Mouse (Mus musculus) inflammation-experienced regulatory T-cells, adult 6 months (primary cell): ENCODE results near the gene Mdm2. TPM values are rescaled to one million over a fixed set of nuclear protein-coding genes. Genes with fewer than 3 reads are reported as not detected.

ENCODE experiments used
- ATAC-seq: one replicate; pipeline ENCODE4 v1.8.0; 2017
- polyA plus RNA-seq, 3 experiments: library from polyadenylated mRNA; unstranded; fragments of 100-300 nt; shearing (Covaris generic); gene quantifications; one replicate each; pipeline ENCODE4 v1.2.1; 2017

Gene Mdm2
- polyA plus RNA-seq, 3 experiments from 2014 or later: 42.1 to 88.6 (median 50.8) TPM

DNA sequence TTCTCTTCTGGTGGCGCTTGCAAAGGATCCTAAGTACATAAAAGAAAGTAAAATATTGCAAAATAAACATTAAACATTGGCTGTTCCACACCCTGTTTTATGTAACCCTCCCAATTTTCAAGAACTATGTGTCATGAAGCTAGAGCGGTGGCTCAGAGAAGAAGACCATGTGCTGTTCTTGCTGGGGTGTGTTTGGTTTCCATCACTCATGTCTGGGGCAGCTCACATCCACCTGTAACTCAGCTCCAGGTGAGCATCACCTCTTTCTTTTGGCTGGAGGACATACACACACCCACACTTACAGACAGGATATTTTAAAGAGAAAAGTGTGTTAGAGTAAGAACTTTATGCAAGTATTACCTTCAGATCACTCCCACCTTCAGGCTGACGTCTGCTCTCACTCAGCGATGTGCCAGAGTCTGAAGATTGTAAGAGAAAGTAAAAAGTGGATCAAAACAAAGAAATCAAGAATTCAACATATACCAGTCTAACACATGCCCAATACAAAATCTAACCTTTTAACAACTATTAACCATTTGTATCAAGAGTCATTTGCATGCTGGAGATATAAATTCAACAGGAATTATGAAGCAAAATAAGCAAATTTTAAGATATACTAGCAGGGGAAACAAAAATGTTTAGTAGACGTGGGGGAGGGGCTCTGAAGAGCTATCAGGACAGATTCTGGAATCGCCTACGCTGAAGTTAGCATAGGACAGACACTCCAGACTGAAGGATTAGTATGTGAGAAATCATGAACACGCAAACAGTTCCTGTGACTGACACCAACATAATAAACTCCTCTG is 14.3 kb downstream of the Mdm2 start:
- ATAC-seq: no peak

DNA sequence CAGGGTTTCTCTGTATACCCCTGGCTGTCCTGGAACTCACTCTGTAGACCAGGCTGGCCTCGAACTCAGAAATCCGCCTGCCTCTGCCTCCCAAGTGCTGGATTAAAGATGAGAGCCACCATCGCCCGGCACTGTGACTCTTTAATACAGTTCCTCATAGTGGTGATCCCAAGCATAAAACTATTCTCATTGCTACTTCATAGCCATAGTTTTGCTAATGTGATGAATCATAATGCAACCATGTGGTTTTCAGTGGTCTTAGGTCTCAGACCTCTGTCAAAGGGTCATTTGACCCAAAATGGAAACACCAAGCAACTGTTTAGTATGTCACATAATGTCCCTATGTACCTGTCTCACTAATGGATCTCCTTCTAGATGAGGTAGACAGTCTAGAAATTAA is 15.0 kb downstream of the Mdm2 start:
- ATAC-seq: no peak

DNA sequence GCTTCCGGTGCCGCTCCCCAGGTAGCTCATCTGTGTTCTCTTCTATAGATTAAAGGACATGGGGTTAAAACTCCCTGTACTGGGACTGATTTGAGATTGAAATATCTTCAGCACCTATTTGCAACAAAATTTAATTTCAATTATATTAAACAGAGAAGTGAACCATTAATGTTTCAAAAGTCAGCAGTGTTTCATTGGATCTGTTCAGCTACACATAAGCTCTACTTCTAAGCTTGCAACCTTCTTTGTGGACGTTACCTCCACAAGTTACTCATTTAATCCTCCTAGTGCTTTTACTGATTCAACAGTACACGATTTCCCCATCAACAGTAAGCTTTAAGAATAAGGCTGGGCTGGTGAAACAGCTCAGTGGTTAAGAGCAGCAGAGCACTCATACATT is 15.5 kb downstream of the Mdm2 start:
- ATAC-seq: no peak

GRCm38 (mm10) chr10:117694255-117694953 is 16.2 kb downstream of the Mdm2 start:
- ATAC-seq: no peak

DNA sequence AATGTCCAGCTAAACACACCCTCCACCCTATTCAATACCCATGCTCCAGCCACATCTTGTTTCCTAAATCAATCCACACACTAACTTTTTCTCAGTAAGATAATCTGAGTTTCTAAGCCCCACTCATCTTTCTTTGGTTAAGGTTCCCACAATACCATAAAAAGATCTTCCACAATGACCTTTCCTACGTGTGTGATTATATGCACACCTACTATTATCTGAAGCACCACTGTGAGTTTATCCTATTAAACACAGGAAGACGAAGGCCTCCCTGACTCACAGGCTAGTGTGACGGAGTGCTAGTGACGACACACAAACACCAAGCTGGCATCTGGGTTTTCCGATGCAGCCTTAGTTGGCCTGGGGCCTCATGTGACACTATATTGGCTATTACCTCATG is 17.6 kb downstream of the Mdm2 start:
- ATAC-seq: no peak

DNA sequence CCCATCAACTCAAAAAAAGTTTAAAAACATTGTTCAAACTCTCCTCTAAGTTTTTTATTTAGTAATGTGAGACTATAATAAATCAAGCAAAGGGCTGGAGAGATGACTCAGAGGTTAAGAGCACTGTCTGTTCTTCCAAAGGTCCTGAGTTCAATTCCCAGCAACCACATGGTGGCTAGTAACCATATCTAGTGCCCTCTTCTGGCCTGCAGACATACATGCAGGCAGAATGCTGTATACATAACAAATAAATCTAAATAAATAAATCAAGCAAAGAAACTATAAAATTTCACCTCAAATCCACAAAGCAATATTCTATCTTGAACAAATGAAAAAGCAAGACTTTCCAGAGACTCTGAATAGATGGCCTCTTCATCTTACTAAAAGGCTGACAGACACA is 18.4 kb downstream of the Mdm2 start:
- ATAC-seq: no peak

- no peak for ATAC-seq
Observed at GRCm38 (mm10) chr10:117691389-117691968, 19.1 kb downstream of the Mdm2 start.

DNA sequence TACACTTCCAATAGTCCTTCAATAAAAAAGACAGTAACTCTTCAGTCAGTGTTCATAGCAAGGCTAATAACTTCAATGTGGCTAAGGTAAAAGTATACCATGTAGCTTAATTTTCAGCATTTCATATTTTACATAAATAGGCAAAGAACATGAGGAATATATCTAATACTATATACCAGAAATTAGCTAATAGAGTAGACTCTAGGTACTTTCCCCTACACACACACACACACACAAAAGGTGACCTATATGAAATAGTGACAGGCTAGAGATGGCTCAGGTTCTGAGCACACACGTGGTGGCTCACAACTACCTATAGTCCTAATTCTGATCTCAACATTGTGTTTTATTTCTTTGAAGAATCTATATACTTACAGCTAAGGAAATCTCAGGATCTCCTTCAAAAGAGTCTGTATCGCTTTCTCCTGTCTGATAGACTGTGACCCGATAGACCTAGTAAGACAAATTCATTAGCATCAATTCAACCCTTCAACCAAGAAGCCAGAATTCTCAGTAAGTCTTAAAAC is 19.7 kb downstream of the Mdm2 start:
- no peak for ATAC-seq

- no peak for ATAC-seq
Observed at GRCm38 (mm10) chr10:117690101-117690352, 20.5 kb downstream of the Mdm2 start.

DNA sequence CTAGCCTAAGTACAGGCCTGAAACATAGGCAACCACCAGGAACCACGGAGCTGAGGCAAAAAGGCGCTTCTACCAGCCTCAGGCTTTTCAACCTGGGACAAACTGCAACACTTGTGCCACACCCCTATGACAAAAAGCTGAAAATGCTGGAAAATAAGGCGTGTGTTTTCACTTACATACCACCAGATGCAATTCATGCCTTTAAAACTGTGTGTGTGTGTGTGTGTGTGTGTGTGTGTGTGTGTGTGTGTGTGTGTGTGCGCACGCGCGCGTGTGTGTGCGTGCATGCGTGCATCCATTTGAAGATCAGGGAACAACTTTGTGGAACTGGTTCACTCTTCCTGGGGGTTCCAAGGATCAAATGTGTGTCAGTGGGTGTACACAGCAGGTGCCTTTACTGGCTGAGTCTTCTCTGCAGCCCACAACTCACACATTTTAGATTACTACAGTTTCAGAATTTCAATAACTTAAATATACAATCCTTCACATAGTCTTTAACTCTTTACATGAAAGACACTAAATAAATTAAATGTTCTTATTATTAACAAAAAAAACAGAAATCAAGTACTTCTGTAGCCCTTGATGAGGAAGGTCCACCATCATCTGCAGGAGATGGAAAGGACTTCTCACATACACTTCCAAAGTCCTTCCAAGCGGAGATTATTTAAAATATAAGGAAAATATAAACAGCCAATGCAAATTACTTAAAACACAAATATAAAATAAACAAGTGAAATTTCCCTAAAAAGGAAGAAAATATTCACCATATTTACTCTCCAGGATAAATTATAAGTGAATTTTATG is 21.1 kb downstream of the Mdm2 start:
- ATAC-seq: no peak

GRCm38 (mm10) chr10:117688204-117689151 is 22.1 kb downstream of the Mdm2 start:
- ATAC-seq: no peak

- no peak for ATAC-seq
Observed at GRCm38 (mm10) chr10:117687577-117687976, 23.0 kb downstream of the Mdm2 start.

DNA sequence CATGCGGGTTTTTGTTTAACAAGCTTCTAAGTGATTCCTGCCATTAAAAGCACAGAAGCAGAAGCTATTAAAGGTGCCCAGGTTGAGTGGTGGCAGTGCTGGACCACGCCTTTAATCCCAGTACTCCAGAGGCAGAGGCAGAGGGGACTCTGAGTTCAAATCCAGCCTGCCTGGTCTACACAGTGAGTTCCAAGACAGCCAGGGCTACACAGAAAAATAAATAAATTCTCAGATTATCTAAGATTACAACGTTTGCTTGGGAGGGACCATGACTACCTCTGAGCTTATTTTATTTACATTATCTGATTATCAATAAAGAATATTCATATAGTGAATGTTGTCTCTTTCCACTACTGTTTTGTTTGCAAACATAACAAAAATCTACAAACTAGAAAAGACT is 23.5 kb downstream of the Mdm2 start:
- no peak for ATAC-seq

DNA sequence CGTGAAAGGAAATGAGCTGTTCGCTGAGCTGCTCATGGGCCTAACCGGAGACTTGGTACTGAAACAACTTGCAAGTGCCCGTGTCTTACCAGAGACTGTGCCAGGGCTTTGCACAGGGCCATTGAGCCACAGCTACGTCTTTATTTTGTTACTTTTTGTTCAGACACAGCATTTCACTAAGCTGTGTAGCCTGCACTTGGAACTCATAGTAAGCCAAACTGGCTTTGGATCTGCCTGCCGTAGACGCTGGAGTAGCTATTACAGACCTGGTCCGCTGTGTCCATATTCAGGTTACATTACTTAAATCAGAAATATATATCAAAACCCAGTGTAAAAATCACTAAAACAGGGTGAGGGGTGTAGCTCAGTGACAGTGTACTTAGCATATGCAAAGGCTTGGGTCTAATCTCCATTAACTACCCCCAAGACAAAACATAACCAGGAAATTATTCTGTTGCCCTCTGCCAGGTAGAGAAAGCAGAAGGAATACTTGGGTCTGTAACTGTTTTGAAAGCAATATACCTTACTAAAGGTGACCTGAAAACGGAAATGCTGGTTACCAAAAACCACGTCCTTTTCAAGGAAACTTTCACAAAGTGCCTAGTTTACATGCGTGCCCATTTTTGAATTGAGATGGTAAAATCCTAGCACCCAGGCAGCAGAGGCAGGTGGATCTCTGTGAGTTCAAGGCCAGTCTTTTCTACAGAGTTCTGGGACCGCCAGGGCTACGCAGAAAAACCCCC is 24.5 kb downstream of the Mdm2 start:
- ATAC-seq: no peak

GRCm38 (mm10) chr10:117685171-117685848 is 25.2 kb downstream of the Mdm2 start:
- ATAC-seq: no peak

DNA sequence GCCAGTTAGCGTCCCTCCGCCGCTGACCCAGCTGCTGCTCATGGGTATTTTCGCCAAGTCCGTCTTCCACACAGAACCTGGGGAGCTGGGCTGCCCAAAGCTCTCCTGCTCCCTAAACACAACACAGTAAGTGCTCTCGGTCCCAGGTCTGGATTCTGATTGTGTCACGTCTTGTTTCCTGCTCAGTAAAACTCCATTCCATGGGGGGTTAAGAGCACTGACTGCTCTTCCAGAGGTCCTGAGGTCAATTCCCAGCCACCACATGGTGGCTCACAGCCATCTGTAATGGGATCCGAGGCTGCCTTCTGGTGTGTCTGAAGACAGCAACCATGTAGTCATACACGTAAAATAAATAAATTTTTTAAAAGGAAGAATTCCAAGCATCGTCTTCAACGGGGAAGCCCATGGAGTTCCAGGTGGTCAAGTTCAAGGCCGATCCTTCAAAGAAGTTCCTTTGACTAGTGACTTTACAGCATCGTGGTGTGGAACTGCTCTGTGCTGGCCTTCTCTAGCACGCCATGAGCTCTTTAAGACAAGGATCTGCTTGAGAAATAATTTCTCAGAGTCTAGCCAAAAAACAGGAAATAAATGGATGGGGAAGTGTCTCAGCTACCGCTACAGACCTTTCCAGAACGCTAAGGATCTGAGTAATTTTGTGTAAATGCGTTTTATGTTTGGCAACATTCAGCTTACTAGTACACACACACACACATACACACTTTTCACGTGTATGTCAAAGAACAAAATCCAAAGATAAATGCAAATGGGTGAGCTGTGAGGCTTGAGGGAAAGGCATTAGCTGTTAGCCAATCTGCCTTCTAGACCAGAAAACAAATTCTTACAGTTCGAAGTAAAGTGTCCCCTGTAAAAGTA is 26.0 kb downstream of the Mdm2 start:
- ATAC-seq: no peak

DNA sequence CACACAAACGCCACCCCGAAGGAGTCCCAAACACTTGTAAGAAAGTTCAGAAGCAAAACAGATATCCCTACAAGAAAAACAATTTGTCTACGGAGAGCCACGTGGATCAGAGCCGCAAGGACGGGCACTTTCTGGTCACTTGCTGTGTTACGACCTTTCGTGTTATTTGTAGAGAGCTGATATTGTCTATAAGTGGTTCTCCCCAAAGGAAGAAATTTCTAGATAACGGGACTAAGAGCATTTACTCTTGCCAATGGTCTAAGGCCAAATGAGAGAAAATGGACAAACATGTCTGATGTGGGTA is 26.9 kb downstream of the Mdm2 start:
- ATAC-seq: no peak

GRCm38 (mm10) chr10:117682858-117683733 is 27.5 kb downstream of the Mdm2 start:
- no peak for ATAC-seq
